Mouse (Mus musculus) adrenal gland, postnatal 0 days (tissue): ENCODE results near the gene Vmn2r40. TPM values are rescaled to one million over a fixed set of nuclear protein-coding genes. Genes with fewer than 3 reads are reported as not detected.

Experiments used
- polyA plus RNA-seq: library from polyadenylated mRNA; unstranded; fragments of >200 nt; fragmentation: Nextera tagmentation; extraction: Ambion mirVana; gene quantifications from 2 replicates; pipeline ENCODE4 v1.2.1, GENCODE M21; 2015

Gene Vmn2r40
- polyA plus RNA-seq: not detected in 2 replicates

DNA sequence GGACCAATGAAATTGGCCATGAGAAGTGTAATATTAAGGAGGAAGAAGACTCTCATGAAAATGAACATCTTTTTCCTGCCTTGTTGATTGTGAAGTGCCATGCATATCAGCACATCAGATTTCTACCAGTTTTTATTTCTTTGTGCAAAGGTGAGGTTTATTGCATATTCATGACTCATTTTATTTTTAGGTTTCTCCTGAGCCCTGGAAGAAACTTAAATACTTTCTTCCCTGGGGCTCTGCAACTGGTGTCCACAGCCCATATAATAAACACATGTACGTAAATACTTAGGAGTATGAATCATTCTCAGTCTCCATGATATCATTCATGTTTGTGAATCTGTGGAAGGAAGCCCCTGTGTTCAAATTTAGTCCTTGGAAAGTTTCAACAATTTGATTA is at the start of gene Vmn2r40:
Vmn2r40 (minus strand) TSS at position 101 of the 400 bp plus-strand sequence.

Other genes starting within 250 kb of the Vmn2r40 start
- gene Vmn2r39, start 99.4 kb upstream of the Vmn2r40 start, polyA plus RNA-seq: not detected in 2 replicates
- gene Vmn2r38, start 166.4 kb upstream of the Vmn2r40 start, polyA plus RNA-seq: not detected in 2 replicates